Mouse (Mus musculus): ENCODE results near the gene Sh2d2a.

DNA sequence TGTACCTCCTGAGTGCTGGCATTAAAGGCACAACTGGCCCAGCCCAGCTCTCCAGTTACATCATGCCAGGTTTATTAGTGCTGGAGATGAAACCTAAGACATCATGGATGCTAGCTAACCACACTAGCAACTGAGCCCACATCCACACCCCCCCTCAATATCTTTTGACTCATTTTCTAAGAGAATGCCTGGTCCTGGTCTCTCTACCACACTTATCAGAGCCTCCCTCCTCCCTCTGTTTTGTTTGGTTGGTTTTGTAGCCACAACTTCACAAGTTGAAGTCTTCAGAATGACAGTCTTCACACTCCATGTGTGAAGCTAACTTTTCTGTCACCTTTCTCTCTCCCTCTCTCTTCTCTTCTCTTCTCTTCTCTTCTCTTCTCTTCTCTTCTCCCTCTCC lies 5.7 kb upstream of the Sh2d2a start:
- TF ChIP-seq CTCF (IDR thresholded peaks at IDR 0.05; ENCODE audit: low read depth) (no peak), EP300 (IDR thresholded peaks at IDR 0.05; ENCODE audit: low read depth) (no peak)

Measured in heart, postnatal 0 days (tissue).